Mouse (Mus musculus): ENCODE data around the gene Syde2.

GRCm38 (mm10) chr3:145993481-145994201 lies 6.0 kb downstream of the Syde2 start:
- no peak for TF ChIP-seq EP300 (IDR thresholded peaks at IDR 0.05; ENCODE audit: low read depth)
- TF ChIP-seq CTCF (IDR thresholded peaks at IDR 0.05; ENCODE audit: low read depth) = no peak
